Mouse (Mus musculus) liver, embryonic 11.5 days (tissue): ENCODE measurements around the gene Syvn1. TPM values are rescaled to one million over a fixed set of nuclear protein-coding genes. Genes with fewer than 3 reads are reported as not detected.
"Not testable (repeated sequence)": the region's sequence is repeated elsewhere in the genome, so short reads cannot be mapped to it uniquely, and the experiment has no call there.

Source experiments
- ATAC-seq: fragments of 200-750 bp; cut with Nextera tagmentation; replicated peaks from 2 replicates; pipeline ENCODE4 v1.8.0; 2017; ENCODE audit warnings: moderate number of reproducible peaks, mild to moderate bottlenecking, moderate TSS enrichment, moderate library complexity; ENCODE audit not compliant: low FRiP score
- DNase-seq: peaks from one replicate; pipeline ENCODE4 v3.0.0-alpha.2; 2017; ENCODE audit warnings: low spot score
- H3K27ac ChIP-seq: fragments of 300-500 bp; sonication (generic); 2 replicates; pipeline ENCODE4 v1.5.1; 2014; ENCODE audit warnings: mild to moderate bottlenecking, low read depth, low read length, control low read depth
- H3K27me3 ChIP-seq: fragments of 300-500 bp; sonication (generic); replicated peaks from 2 replicates; pipeline ENCODE4 v1.6.1; 2014; ENCODE audit warnings: low read length, mixed read lengths; ENCODE audit not compliant: control insufficient read depth, insufficient read depth
- H3K36me3 ChIP-seq: fragments of 300-500 bp; sonication (generic); 2 replicates; pipeline ENCODE4 v1.6.1; 2014; ENCODE audit warnings: mild to moderate bottlenecking, low read length, moderate library complexity, mixed read lengths; ENCODE audit not compliant: control insufficient read depth, insufficient read depth
- H3K4me1 ChIP-seq: fragments of 300-500 bp; sonication (generic); replicated peaks from 2 replicates; pipeline ENCODE4 v1.6.1; 2014; ENCODE audit warnings: low read length, mixed read lengths; ENCODE audit not compliant: control insufficient read depth, insufficient read depth
- H3K4me2 ChIP-seq: fragments of 300-500 bp; sonication (generic); 2 replicates; pipeline ENCODE4 v1.6.1; 2014; ENCODE audit warnings: mild to moderate bottlenecking, control low read depth, moderate library complexity
- H3K4me3 ChIP-seq: fragments of 300-500 bp; sonication (generic); 2 replicates; pipeline ENCODE4 v1.5.1; 2014; ENCODE audit warnings: low read depth, low read length, control low read depth
- H3K9ac ChIP-seq: fragments of 300-500 bp; sonication (generic); 2 replicates; pipeline ENCODE4 v1.6.1; 2014; ENCODE audit warnings: low read depth, low read length, control low read depth
- H3K9me3 ChIP-seq: fragments of 300-500 bp; sonication (generic); 2 replicates; pipeline ENCODE4 v1.6.1; 2016; ENCODE audit warnings: low read length, inconsistent platforms, mixed read lengths; ENCODE audit not compliant: control insufficient read depth
- WGBS: fragments of 180-500 bp; shearing (Covaris S2); extraction: QIAGEN DNeasy Blood & Tissue Kit; methylation state at CpG from one replicate; pipeline ENCODE4 v1.1.7; 2014; 5-methylcytosine and 5-hydroxymethylcytosine counted together
- polyA plus RNA-seq: library from polyadenylated mRNA; unstranded; fragments of >200 nt; fragmentation: Nextera tagmentation; extraction: Ambion mirVana; gene quantifications from 2 replicates; pipeline ENCODE4 v1.2.1, GENCODE M21; 2014

Syvn1 gene
- polyA plus RNA-seq, 1 experiment from 2014 or later: 33.7 TPM

DNA sequence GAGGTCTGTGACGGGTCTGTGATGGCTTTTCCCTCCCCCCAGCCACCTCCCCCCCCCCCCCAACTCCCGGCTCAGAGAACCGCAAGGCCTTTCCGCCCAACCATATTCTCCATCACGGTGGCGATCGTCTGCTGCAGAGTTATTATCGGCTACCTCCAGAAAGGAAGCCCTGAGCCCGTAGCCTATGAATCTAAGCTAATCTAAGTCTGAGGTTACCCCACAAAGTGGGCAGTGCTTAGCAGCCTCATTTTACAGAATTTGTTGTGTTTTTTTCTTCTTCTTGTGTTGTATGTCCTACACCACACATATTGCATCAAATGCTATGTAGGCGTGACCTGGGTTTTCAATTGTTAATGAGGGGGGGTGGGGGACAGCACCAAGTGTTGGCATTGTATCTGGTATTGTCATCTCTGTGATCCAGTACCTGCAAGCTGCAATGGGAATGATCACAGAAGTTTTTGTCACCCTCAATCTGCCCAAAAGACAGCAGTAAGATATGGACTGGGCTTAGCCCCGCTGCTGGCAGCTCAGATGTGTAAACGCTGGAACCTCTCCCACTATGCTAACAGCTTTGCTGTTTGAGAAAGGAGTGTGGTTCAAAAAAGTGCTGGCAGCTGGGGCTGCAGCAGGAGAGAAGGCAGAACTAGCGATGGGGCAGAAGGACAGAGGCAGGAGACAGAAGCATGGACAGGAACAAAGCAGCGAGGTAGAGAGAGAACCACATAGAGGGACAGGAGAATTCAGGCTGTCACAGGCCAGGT is 15.7 kb upstream of the Syvn1 start:
- H3K9ac ChIP-seq: no peak overlapping the region; the same call in 1 of the 2 replicates
- H3K36me3 ChIP-seq: no peaks in the 10 kb centered on the region
- ATAC-seq (no peak), DNase-seq (no peak)
- H3K27me3 ChIP-seq: no peaks in the 10 kb centered on the region; the same call in 1 of the 2 replicates
- no peak overlapping the region for H3K4me2 ChIP-seq
- H3K4me3 ChIP-seq: no peak overlapping the region
- WGBS: 63% methylated on average over 14 of the region's 14 CpGs
- H3K27ac ChIP-seq: no peak overlapping the region
- no peaks in the 10 kb centered on the region for H3K4me1 ChIP-seq
- no peaks in the 10 kb centered on the region for H3K9me3 ChIP-seq

DNA sequence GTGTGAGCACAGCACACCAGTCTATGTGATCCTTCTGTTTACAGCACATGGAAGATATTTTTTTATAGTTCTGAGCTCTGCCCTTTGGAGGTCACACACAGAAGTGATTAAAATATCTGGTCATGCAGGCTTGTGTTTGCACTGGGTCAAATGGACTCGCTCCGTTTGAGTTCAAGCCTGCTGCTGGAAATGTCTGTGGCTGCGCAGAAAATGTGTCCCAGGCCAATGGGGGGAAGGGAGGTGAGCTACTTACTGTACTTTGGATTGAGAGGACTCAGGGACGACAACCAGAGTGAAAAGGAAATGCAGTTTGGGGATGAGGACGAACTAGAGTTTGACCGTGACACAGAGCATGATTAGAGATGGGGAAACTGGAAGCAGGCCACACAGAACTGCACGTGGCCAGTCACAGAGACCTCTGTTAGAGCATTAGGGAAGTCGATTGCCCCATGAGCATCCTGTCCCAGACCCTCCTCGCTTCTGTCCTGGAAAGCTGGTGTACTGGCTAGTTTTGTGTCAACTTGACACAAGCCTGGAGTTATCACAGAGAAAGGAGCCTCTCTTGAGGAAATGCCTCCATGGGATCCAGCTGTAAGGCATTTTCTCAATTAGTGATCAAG is 10.3 kb upstream of the Syvn1 start:
- DNase-seq (no peak), ATAC-seq (no peak)

DNA sequence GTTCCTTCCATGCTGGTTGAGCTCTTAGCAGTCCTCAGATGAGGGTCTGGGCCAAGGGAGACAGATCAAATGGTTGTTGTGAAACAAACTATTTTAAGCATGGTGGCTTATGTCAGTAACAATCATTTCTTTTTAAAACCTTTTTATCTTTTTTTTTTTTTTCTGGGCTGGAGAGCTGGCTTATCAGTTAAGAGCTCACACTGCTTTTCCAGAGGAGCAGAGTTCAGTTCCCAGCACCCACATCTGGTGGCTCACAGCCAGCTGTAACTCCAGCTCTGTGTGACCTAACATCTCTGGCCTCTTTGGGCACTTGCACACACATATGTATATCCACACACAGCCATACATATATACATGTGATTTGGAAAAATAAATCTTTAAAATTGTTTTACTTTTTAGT is 8.7 kb upstream of the Syvn1 start:
- Histone ChIP-seq H3K27me3 (no peaks in the 10 kb centered on the region), H3K27ac (no peak overlapping the region), H3K4me3 (no peak overlapping the region), H3K4me2 (no peak overlapping the region), H3K36me3 (no peaks in the 10 kb centered on the region), H3K9ac (no peak overlapping the region), H3K4me1 (no peaks in the 10 kb centered on the region), H3K9me3 (no peaks in the 10 kb centered on the region)
- ATAC-seq (no peak), DNase-seq (no peak)

More for the DNA sequence above, 10.3 kb upstream of the Syvn1 start:
- H3K27me3 ChIP-seq: no peaks in the 10 kb centered on the region; the same call in 1 of the 2 replicates
- no peaks in the 10 kb centered on the region for H3K9me3 ChIP-seq
- H3K36me3 ChIP-seq: no peaks in the 10 kb centered on the region
- H3K27ac ChIP-seq: no peak overlapping the region
- no peak overlapping the region for H3K9ac ChIP-seq
- no peaks in the 10 kb centered on the region for H3K4me1 ChIP-seq
- no peak overlapping the region for H3K4me2 ChIP-seq
- H3K4me3 ChIP-seq: no peak overlapping the region
- WGBS: 53% methylated on average over 9 of the region's 9 CpGs

DNA sequence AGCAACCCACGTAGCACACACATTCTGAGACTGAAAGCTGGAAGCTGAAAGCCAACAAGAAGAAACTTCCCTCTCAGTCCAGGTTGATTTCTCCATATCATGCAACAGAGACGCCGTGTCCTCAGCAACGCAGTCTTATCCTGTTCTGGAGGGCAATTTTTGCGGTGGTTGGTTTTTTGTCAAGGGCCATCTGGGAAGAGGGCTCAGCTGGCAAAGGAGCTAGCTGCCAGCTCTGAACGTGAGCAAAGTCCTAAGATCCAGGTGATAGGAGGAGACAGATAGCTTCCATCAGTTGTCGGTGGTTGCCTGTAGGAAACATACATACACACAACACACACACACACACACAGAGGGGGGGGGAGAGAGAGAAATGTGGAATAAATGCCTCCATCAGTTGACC is 8.1 kb upstream of the Syvn1 start:
- Histone ChIP-seq H3K9ac (no peak overlapping the region), H3K4me3 (no peak overlapping the region), H3K4me2 (no peak overlapping the region), H3K4me1 (no peaks in the 10 kb centered on the region), H3K9me3 (no peaks in the 10 kb centered on the region), H3K27me3 (no peaks in the 10 kb centered on the region), H3K36me3 (no peaks in the 10 kb centered on the region), H3K27ac (no peak overlapping the region)
- ATAC-seq: no peak
- WGBS: 72% methylated on average over 7 of the region's 7 CpGs
- no peak for DNase-seq

DNA sequence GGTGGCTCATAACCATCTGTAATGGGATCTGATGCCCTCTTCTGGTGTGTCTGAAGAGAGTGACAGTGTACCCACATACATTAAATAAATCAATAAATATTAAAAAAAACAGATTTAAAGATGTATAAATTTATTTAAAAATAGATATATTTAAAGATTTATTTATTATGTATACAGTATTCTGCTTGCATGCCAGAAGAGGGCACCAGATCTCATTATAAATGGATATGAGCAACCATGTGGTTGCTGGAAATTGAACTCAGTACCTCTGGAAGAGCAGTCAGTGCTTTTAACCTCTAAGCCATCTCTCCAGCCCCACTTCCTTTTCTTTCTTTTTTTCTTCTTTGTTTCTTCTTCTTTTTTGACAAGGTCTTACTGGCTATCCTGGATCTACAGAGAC is 6.4 kb upstream of the Syvn1 start:
- Histone ChIP-seq H3K4me2 (no peak overlapping the region), H3K36me3 (no peaks in the 10 kb centered on the region), H3K4me1 (no peaks in the 10 kb centered on the region), H3K4me3 (no peak overlapping the region), H3K27ac (no peak overlapping the region), H3K27me3 (no peaks in the 10 kb centered on the region), H3K9ac (no peak overlapping the region), H3K9me3 (no peaks in the 10 kb centered on the region)
- no peak for DNase-seq
- no peak for ATAC-seq

DNA sequence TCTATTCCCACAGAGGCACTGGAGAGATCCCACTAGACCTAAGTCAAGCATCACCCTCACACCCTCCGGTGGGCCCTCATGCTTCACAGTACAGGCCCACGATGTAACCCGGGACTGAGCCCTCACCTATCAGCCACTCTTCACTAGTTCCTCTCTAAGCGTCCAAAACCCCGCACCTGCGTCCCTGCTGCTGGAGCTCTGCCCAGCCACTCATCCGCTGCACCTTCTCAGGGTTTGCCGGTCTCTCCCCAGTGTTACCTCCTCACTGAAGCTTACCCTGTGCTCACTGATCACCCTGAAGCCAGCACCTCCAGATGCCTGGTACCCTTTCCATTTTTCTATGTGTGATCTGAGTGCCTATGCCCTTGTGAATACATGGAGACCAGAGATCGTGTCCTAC is 4.1 kb upstream of the Syvn1 start:
- no peaks in the 10 kb centered on the region for H3K36me3 ChIP-seq
- no peak overlapping the region for H3K27ac ChIP-seq
- ATAC-seq (no peak), DNase-seq (no peak)
- H3K9me3 ChIP-seq: no peaks in the 10 kb centered on the region
- H3K4me3 ChIP-seq: no peak overlapping the region
- H3K27me3 ChIP-seq: no peaks in the 10 kb centered on the region
- H3K4me2 ChIP-seq: no peak overlapping the region
- no peak overlapping the region for H3K9ac ChIP-seq
- 91% methylated on average over 9 of the region's 9 CpGs for WGBS
- no peaks in the 10 kb centered on the region; the same call in 1 of the 2 replicates for H3K4me1 ChIP-seq

DNA sequence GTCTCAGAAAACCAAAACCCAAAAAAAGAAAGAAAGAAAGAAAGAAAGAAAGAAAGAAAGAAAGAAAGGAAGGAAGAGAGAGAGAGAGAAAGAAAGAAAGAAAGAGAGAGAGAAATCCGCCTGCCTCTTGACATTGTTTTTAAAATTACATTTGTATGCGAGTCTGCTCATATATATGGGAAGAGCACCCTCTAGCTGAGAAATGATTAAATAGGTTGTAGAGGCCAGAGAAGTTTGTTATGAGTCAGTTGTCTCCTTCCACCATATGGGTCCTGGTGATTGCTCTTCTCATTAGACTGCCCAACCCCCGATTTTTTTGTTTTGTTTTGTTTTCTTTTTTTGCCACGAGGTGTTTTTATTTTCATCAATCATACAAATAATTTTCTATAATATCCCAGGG is 2.3 kb upstream of the Syvn1 start:
- H3K4me1 ChIP-seq: peaks cover 14% of the 10 kb centered on the region; the same call in 1 of the 2 replicates
- ATAC-seq: not testable (repeated sequence)

DNA sequence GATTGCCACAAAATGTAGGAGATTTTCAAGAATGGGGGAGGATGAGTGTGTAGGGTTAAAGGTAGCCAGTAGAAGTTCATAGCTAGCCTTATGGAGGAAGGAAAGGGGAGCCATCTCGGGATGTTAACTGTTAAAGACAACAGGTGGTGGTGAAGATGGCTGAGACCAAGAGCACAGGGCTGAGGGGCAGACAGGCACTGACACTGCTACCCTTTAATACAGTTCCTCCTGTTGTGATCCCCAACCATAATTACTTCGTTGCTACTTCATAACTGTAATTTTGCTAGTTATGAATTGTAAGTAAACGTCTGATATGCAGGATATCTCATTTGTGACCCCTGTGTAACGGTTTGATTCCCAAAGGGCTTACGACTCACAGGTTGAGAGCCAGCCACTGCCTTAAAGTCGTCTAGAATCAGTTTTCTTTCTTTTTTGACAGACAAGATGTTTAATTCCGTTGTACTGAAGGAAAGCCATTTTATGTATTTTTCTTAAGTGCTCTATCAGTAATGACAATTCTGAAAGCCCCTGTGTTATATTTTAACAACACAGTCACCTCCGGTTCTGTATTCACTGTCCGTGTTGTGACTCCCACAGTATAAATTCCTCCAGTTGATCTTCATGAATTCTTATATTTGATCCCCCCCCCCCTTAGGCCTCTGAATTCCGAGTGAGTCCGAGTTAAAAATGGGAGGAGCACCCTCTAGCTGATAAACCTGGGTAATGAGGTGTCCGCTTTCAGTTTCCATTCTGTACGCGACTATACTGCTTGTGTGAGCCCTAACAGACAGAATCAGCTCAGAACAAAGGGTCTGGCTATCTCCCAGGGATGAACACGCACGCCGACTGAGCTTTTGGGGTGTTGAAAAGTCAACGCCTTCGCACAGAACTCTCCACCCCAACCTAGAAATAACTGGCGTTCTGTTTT is 746 bp upstream of the Syvn1 start:
- Histone ChIP-seq H3K9ac (peak overlapping the region; percentile 96), H3K27ac (peak overlapping the region; percentile 99), H3K27me3 (no peaks in the 10 kb centered on the region), H3K4me3 (peak overlapping the region; percentile 88), H3K36me3 (peaks cover 18% of the 10 kb centered on the region), H3K9me3 (no peaks in the 10 kb centered on the region), H3K4me1 (peaks cover 14% of the 10 kb centered on the region; the same call in 1 of the 2 replicates), H3K4me2 (peak overlapping the region; percentile 85)
- WGBS: 17% methylated on average over 20 of the region's 20 CpGs
- DNase-seq: no peak
- peak; percentile 54 for ATAC-seq

More for the DNA sequence above, 2.3 kb upstream of the Syvn1 start:
- not testable (repeated sequence) for H3K9me3 ChIP-seq, H3K4me2 ChIP-seq, H3K27ac ChIP-seq, H3K27me3 ChIP-seq, H3K4me3 ChIP-seq, H3K36me3 ChIP-seq, H3K9ac ChIP-seq, DNase-seq
- 59% methylated on average over 4 of the region's 4 CpGs for WGBS
